Mouse (Mus musculus): ENCODE data around the gene Sorcs3.

GRCm38 (mm10) chr19:48342770-48343169 is 136.9 kb downstream of the Sorcs3 start:
- TF ChIP-seq CEBPB (IDR thresholded peaks at IDR 0.05; ENCODE audit: insufficient read depth, poor library complexity, severe bottlenecking) (no peak), POLR2A (IDR thresholded peaks at IDR 0.05; ENCODE audit: insufficient read length, low read depth) (no peak), POLR2AphosphoS2 (IDR thresholded peaks at IDR 0.05; ENCODE audit: insufficient read length, low read depth) (no peak), USF1 (IDR thresholded peaks at IDR 0.05; ENCODE audit: low read depth) (no peak), MAX (IDR thresholded peaks at IDR 0.05; ENCODE audit: low read depth) (no peak), MYOG (IDR thresholded peaks at IDR 0.05; ENCODE audit: control insufficient read depth in 1 of 3, insufficient read depth in 1 of 3, insufficient read length in 2 of 3, low read depth in 2 of 3) (no peak), E2F4 (IDR thresholded peaks at IDR 0.05; ENCODE audit: insufficient read depth) (no peak), SRF (IDR thresholded peaks at IDR 0.05; ENCODE audit: control insufficient read depth, insufficient read length, low read depth) (no peak), TCF12 (IDR thresholded peaks at IDR 0.05; ENCODE audit: insufficient read depth, poor library complexity, severe bottlenecking) (no peak), TCF3 (IDR thresholded peaks at IDR 0.05; ENCODE audit: insufficient read length, low read depth) (no peak), REST (IDR thresholded peaks at IDR 0.05; ENCODE audit: insufficient read depth, insufficient read length) (no peak), MYOD1 (IDR thresholded peaks at IDR 0.05; ENCODE audit: control insufficient read depth in 1 of 3, insufficient read length in 2 of 3, low read depth in 2 of 3) (no peak)
